Mouse (Mus musculus) thymus, postnatal 0 days (tissue): ENCODE data around the gene Olfr874. TPM values are rescaled to one million over a fixed set of nuclear protein-coding genes. Genes with fewer than 3 reads are reported as not detected.

Experiments used
- DNase-seq: peaks from one replicate; pipeline ENCODE4 v3.0.0-alpha.2; 2015; ENCODE audit warnings: low spot score
- polyA plus RNA-seq: library from polyadenylated mRNA; unstranded; fragments of >200 nt; fragmentation: Nextera tagmentation; extraction: Ambion mirVana; gene quantifications from 2 replicates; pipeline ENCODE4 v1.2.1, GENCODE M21; 2015

Olfr874 gene
- not detected in 2 replicates for polyA plus RNA-seq

DNA sequence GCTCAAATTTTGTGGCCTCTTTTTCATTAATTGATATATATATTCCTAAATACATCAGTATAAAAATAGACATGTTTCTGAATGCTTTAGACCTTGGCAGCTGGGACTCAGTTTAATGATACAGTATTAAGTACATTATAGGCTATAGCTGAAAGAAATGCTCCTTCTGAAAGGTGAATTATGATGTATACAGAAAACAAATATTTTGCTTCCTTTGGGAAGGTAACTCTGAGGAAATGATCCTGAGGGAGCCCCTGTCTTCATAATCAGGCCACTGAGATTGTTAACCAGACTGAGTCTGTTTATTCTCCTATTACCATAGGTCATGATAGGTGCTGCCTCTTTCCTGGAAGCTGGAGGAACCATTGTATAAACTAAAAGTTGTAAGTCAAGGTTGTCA is at the start of gene Olfr874:
Gene Olfr874, plus strand, starts transcription at position 301 of the 400 bp plus-strand sequence.
- DNase-seq, result no peak

- no peak for DNase-seq
These were observed 28.8 kb upstream of the Olfr874 start, which contains the start of gene Olfr160 for GRCm38 (mm10) chr9:37716150-37716549. TSS of gene Olfr160 (minus strand) at chr9:37716250.

GRCm38 (mm10) chr9:37734310-37734709 is 10.6 kb upstream of the Olfr874 start:
- no peak for DNase-seq

- DNase-seq, result no peak
These were observed 5.6 kb downstream of the Olfr874 start for GRCm38 (mm10) chr9:37750319-37751075.

DNA sequence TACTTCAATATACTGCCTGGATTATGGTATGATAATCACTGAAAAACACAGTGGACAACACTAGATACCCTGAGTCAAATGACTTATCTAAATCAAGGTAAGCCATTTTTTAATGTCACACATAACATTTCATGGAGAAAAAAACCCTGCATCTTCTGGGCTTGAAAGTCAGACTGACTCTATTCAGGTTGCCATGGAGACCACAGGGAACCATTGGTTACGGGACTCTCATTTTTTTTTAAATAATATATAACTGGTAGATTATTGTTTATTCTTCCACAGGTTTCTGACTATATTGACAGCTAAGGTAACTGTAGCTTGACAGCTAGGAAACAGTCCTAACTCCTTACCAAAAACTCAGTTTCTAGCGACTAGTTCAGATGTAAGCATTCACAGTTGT is 6.6 kb downstream of the Olfr874 start:
- DNase-seq, result no peak

GRCm38 (mm10) chr9:37752006-37752405 is 7.1 kb downstream of the Olfr874 start:
- no peak for DNase-seq

DNA sequence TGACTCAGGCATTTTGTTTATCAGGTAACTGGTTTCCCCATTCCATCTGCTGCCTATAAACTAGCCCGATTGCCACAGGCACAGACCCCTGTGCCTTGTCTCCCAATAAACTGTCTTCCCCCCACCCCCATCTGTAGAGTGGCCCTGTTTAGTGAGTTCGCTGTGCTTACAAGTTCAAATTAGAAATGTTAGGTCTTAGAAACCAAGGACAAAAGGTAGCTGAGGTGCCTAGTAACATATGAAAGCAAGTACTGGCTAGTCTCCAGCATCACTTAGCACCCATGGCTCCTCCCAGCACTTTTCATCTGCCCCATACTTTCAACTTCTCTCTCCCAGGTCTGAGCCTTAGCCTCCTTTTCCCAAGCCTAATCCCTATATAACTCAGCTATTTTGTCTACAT is 16.8 kb downstream of the Olfr874 start:
- no peak for DNase-seq

GRCm38 (mm10) chr9:37762541-37762940 is 17.6 kb downstream of the Olfr874 start:
- no peak for DNase-seq

- no peak for DNase-seq
These were observed 25.8 kb downstream of the Olfr874 start for GRCm38 (mm10) chr9:37770661-37771060.

DNA sequence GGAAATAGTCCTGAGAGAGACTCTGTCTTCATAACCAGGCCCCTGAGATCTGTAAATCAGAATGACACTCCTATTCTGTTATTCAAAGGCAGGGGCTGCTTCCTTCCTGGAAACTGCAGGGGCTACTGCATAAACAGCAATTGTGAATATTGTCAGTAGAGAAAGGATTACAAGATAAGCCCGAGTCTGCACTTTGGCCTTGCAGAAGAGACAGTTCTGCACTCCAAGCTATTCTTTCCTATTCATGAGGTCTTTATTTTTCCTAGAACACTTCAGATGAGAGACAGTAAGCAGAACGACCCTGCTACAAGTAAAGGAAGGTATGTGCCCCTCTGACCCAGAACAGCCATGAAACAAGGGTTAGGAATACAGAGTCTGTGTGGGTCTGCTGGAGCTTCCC is 26.9 kb downstream of the Olfr874 start, which contains the start of gene Olfr875:
Gene Olfr875, plus strand, starts transcription at position 99 of the 400 bp plus-strand sequence.
- no peak for DNase-seq

- no peak for DNase-seq
These were observed 37.9 kb downstream of the Olfr874 start for GRCm38 (mm10) chr9:37782766-37783260.

GRCm38 (mm10) chr9:37783394-37784387 is 38.8 kb downstream of the Olfr874 start:
- peak; percentile 1 for DNase-seq

- DNase-seq, result no peak
These were observed 41.5 kb downstream of the Olfr874 start for GRCm38 (mm10) chr9:37786411-37786810.

Other genes starting within 250 kb of the Olfr874 start
- 17.2 and 18.1 TPM in 2 replicates for gene Esam, start 217.0 kb upstream of the Olfr874 start, polyA plus RNA-seq
- gene Vsig2, start 205.9 kb upstream of the Olfr874 start, polyA plus RNA-seq, result 0.95 and 1.1 TPM in 2 replicates
- 6.8 and 8.4 TPM in 2 replicates for gene Nrgn, start 192.2 kb upstream of the Olfr874 start, polyA plus RNA-seq
- gene Siae, start 189.4 kb upstream of the Olfr874 start, polyA plus RNA-seq, result 10.7 and 11.2 TPM in 2 replicates
- gene Spa17, start 131.4 kb upstream of the Olfr874 start, polyA plus RNA-seq, result 2.8 and 4.3 TPM in 2 replicates
- 111 and 115 TPM in 2 replicates for gene Tbrg1, start 87.8 kb upstream of the Olfr874 start, polyA plus RNA-seq
- not detected in 2 replicates for gene Panx3, start 75.9 kb upstream of the Olfr874 start, polyA plus RNA-seq
- gene Olfr160, start 28.9 kb upstream of the Olfr874 start, polyA plus RNA-seq, result not detected in 2 replicates
- not detected in 2 replicates for gene Olfr875, start 26.8 kb downstream of the Olfr874 start, polyA plus RNA-seq
- gene Olfr876, start 57.9 kb downstream of the Olfr874 start, polyA plus RNA-seq, result not detected in 2 replicates
- not detected in 2 replicates for gene Olfr877, start 109.2 kb downstream of the Olfr874 start, polyA plus RNA-seq
- not detected in 2 replicates for gene Olfr145, start 151.6 kb downstream of the Olfr874 start, polyA plus RNA-seq
- gene Olfr878, start 172.7 kb downstream of the Olfr874 start, polyA plus RNA-seq, result not detected in 2 replicates
- gene Olfr881, start 246.7 kb downstream of the Olfr874 start, polyA plus RNA-seq, result not detected in 2 replicates